In genomic region chr2:144464799-144465760, GRCm38 (mm10) we compare ENCODE assay signal across 14 mouse cellular contexts.
DNase-seq lines count a peak whose midpoint lies in the region; ATAC-seq and TF ChIP-seq lines count a peak whose summit lies in the region.
"Had no signal": no experiment of that assay in that cellular context is flagged by ENCODE, and none has a peak within 500 bp of the region (broad histone marks: within the 10 kb centered on the region; RNA-seq: fewer than 3 reads in every experiment).

No protein-coding gene starts in this region.

- H3K4me3 ChIP-seq in kidney, postnatal 0 days (replicated peaks; ENCODE audit: low read depth, low read length) = no peak overlapping the region
- no peak overlapping the region for H3K4me3 ChIP-seq in kidney, embryonic 14.5 days (ENCODE audit: low read length)
- H3K4me3 ChIP-seq in intestine, postnatal 0 days (ENCODE audit: low read depth, low read length) = peak overlapping the region; percentile 32
- H3K4me3 ChIP-seq: limb, embryonic 15.5 days; midbrain, embryonic 13.5 days had no signal

- WGBS in kidney, postnatal 0 days = 54% methylated on average over 9 of the region's 9 CpGs
- WGBS in kidney, embryonic 14.5 days = 55% methylated on average over 9 of the region's 9 CpGs
- WGBS in intestine, postnatal 0 days = 71% methylated on average over 9 of the region's 9 CpGs

- no peak for TF ChIP-seq CTCF in kidney, postnatal 0 days (IDR thresholded peaks at IDR 0.05; ENCODE audit: low read depth)
- no peak for TF ChIP-seq CTCF in intestine, postnatal 0 days (IDR thresholded peaks at IDR 0.05; ENCODE audit: low read depth)

- H3K36me3 ChIP-seq in kidney, postnatal 0 days (ENCODE audit: insufficient read depth, low read length) = no peaks in the 10 kb centered on the region
- no peaks in the 10 kb centered on the region for H3K36me3 ChIP-seq in kidney, embryonic 14.5 days (ENCODE audit: control insufficient read depth, insufficient read depth, low read length)
- no peaks in the 10 kb centered on the region for H3K36me3 ChIP-seq in intestine, postnatal 0 days (ENCODE audit: control insufficient read depth, insufficient read depth)
- H3K36me3 ChIP-seq: limb, embryonic 15.5 days had no signal

- no peaks in the 10 kb centered on the region for H3K4me1 ChIP-seq in kidney, postnatal 0 days (replicated peaks; ENCODE audit: insufficient read depth, low read length)
- H3K4me1 ChIP-seq in kidney, embryonic 14.5 days (ENCODE audit: control insufficient read depth, insufficient read depth, low read length) = no peaks in the 10 kb centered on the region
- H3K4me1 ChIP-seq in intestine, postnatal 0 days (replicated peaks; ENCODE audit: control insufficient read depth, insufficient read depth, low read length) = no peaks in the 10 kb centered on the region
- H3K4me1 ChIP-seq: limb, embryonic 15.5 days; midbrain, embryonic 13.5 days had no signal

- H3K4me2 ChIP-seq in kidney, postnatal 0 days (ENCODE audit: low read length) = no peak overlapping the region
- no peak overlapping the region for H3K4me2 ChIP-seq in kidney, embryonic 14.5 days (replicated peaks; ENCODE audit: low read depth, low read length)
- peak overlapping the region; percentile 46 for H3K4me2 ChIP-seq in intestine, postnatal 0 days (replicated peaks; ENCODE audit: low read depth)
- H3K4me2 ChIP-seq: limb, embryonic 15.5 days; midbrain, embryonic 13.5 days had no signal

- no peaks in the 10 kb centered on the region for H3K9me3 ChIP-seq in kidney, postnatal 0 days (replicated peaks; ENCODE audit: low read length)
- H3K9me3 ChIP-seq in kidney, embryonic 14.5 days (ENCODE audit: control insufficient read depth, low read length) = no peaks in the 10 kb centered on the region
- no peaks in the 10 kb centered on the region for H3K9me3 ChIP-seq in intestine, postnatal 0 days (ENCODE audit: control insufficient read depth)
- H3K9me3 ChIP-seq: limb, embryonic 15.5 days; midbrain, embryonic 13.5 days had no signal

- H3K9ac ChIP-seq in kidney, postnatal 0 days (ENCODE audit: low read depth, low read length) = no peak overlapping the region
- no peak overlapping the region for H3K9ac ChIP-seq in kidney, embryonic 14.5 days (ENCODE audit: low read depth, low read length)
- peak overlapping the region; percentile 23; the same call in 1 of the 2 replicates for H3K9ac ChIP-seq in intestine, postnatal 0 days (ENCODE audit: low read depth, low read length)
- H3K9ac ChIP-seq: limb, embryonic 15.5 days; midbrain, embryonic 13.5 days had no signal

- no peaks in the 10 kb centered on the region for H3K27me3 ChIP-seq in kidney, postnatal 0 days (ENCODE audit: insufficient read depth, low read length)
- H3K27me3 ChIP-seq in kidney, embryonic 14.5 days (ENCODE audit: control insufficient read depth, insufficient read depth, low read length) = no peaks in the 10 kb centered on the region
- no peaks in the 10 kb centered on the region for H3K27me3 ChIP-seq in intestine, postnatal 0 days (replicated peaks; ENCODE audit: control insufficient read depth, insufficient read depth, low read length)
- H3K27me3 ChIP-seq: CH12.LX; limb, embryonic 15.5 days; midbrain, embryonic 13.5 days had no signal

- no peak overlapping the region for H3K27ac ChIP-seq in kidney, postnatal 0 days
- H3K27ac ChIP-seq in kidney, embryonic 14.5 days (ENCODE audit: low read depth, low read length) = no peak overlapping the region
- H3K27ac ChIP-seq in intestine, postnatal 0 days (ENCODE audit: low read depth, low read length) = peak overlapping the region; percentile 73
- H3K27ac ChIP-seq: limb, embryonic 15.5 days; midbrain, embryonic 13.5 days had no signal

- ATAC-seq in kidney, postnatal 0 days (replicated peaks; ENCODE audit: low FRiP score, low read depth) = no peak
- ATAC-seq in kidney, embryonic 14.5 days (ENCODE audit: low FRiP score, low TSS enrichment) = no peak
- no peak for ATAC-seq in intestine, postnatal 0 days
- no peak for ATAC-seq in CD4-positive, CD25-positive, alpha-beta regulatory T cell, adult 4 months
- ATAC-seq: midbrain, embryonic 13.5 days had no signal

- DNase-seq in kidney, postnatal 0 days (ENCODE audit: low spot score) = peak; percentile 4
- DNase-seq in adrenal gland, postnatal 10 days = peak; percentile 35
- DNase-seq in right cerebral cortex, adult 2 months (ENCODE audit: low spot score in 2 of 2) = peak; percentile 76
- no peak for DNase-seq in cerebellum, adult 9-10 months
- DNase-seq in ovary, postnatal 10 days (ENCODE audit: low spot score) = no peak
- DNase-seq: heart, adult 18-20 months; kidney, adult 8-10 months; thymus, postnatal 4 days had no signal

Comparison
In these comparisons a context has a peak if more than half of its experiments do, and no peak if none do; other contexts are left out.
1. DNase-seq: peak in kidney, postnatal 0 days (single experiment), adrenal gland, postnatal 10 days (single experiment) and right cerebral cortex, adult 2 months (2 of 2); none in cerebellum, adult 9-10 months (single experiment) and ovary, postnatal 10 days (single experiment).